Mouse (Mus musculus) ES-E14 (cell line): ENCODE measurements around the gene Smim20. TPM values are rescaled to one million over a fixed set of nuclear protein-coding genes. Genes with fewer than 3 reads are reported as not detected.

ENCODE experiments used
- DNase-seq: peaks from one replicate; pipeline ENCODE4 v3.0.0-alpha.2; 2013; ENCODE audit warnings: low read depth, low spot score
- H3K27ac ChIP-seq: 2 replicates; pipeline ENCODE4 v1.5.1; 2012; ENCODE audit warnings: low read depth, mild to moderate bottlenecking, low read length, moderate library complexity, mixed read lengths; ENCODE audit not compliant: poor library complexity, insufficient read depth, severe bottlenecking
- H3K36me3 ChIP-seq: 2 replicates; pipeline ENCODE4 v1.6.1; 2012; ENCODE audit warnings: mild to moderate bottlenecking, low read length, moderate library complexity, mixed read lengths; ENCODE audit not compliant: control insufficient read depth, poor library complexity, insufficient read depth, severe bottlenecking
- H3K4me1 ChIP-seq, 2 experiments: fragments of 150-350 bp in 1 of 2; sonication (generic) in 1 of 2; 2 replicates each; pipeline ENCODE4 v1.6.1; 2012; ENCODE audit warnings: low read length in 2 of 2, mild to moderate bottlenecking in 1 of 2, mixed read lengths in 1 of 2; ENCODE audit not compliant: control insufficient read depth in 2 of 2, insufficient read depth in 2 of 2, poor library complexity in 1 of 2
- H3K4me3 ChIP-seq, 2 experiments: fragments of 150-350 bp in 1 of 2; sonication (generic) in 1 of 2; 2 replicates each; pipeline ENCODE4 v1.5.1; 2012; ENCODE audit warnings: low read length in 2 of 2, low read depth in 1 of 2, mild to moderate bottlenecking in 1 of 2, mixed read lengths in 1 of 2; ENCODE audit not compliant: insufficient read depth in 1 of 2, poor library complexity in 1 of 2, severe bottlenecking in 1 of 2
- H3K9ac ChIP-seq: 2 replicates; pipeline ENCODE4 v1.6.1; 2012; ENCODE audit warnings: low read depth, mild to moderate bottlenecking, low read length, mixed read lengths; ENCODE audit not compliant: poor library complexity, insufficient read depth, severe bottlenecking
- H3K9me3 ChIP-seq: fragments of 150-350 bp; sonication (generic); 2 replicates; pipeline ENCODE4 v1.6.1; 2012; ENCODE audit warnings: low read depth, mild to moderate bottlenecking, low read length; ENCODE audit not compliant: control insufficient read depth, insufficient read depth
- CHD2 ChIP-seq: IDR thresholded peaks from 2 replicates; pipeline ENCODE4 v1.6.1; 2014; ENCODE audit warnings: mild to moderate bottlenecking, low read depth, low read length, inconsistent platforms
- HCFC1 ChIP-seq: IDR thresholded peaks from 2 replicates; pipeline ENCODE4 v1.6.1; 2012; ENCODE audit warnings: low read length, inconsistent platforms, borderline replicate concordance; ENCODE audit not compliant: insufficient read depth
- MAFK ChIP-seq: IDR thresholded peaks from 2 replicates; pipeline ENCODE4 v1.6.1; 2014; ENCODE audit warnings: mild to moderate bottlenecking, low read depth, low read length, inconsistent platforms; ENCODE audit not compliant: insufficient read depth
- ZC3H11A ChIP-seq: IDR thresholded peaks from 2 replicates; pipeline ENCODE4 v1.6.1; 2012; ENCODE audit warnings: low read depth, mild to moderate bottlenecking, inconsistent platforms, low read length, borderline replicate concordance
- ZNF384 ChIP-seq: IDR thresholded peaks from 2 replicates; pipeline ENCODE4 v1.6.1; 2012; ENCODE audit warnings: low read depth, low read length, inconsistent platforms
- in situ Hi-C, 2 experiments: fragments of 600-800 bp; cut with MboI; formaldehyde crosslinking; loops; one replicate each; pipeline ENCODE4 v1.15.1; 2025; ENCODE audit warnings: low sequenced_read_pairs in 2 of 2, inconsistent platforms in 1 of 2; ENCODE audit not compliant: unreplicated experiment in 2 of 2
- total RNA-seq: library from RNA; depleted of rRNA; stranded (reverse); fragments of 300-350 nt; gene quantifications from 2 replicates; pipeline ENCODE4 v1.2.3, GENCODE M21; 2012

Smim20 gene
- total RNA-seq, 1 experiment, result 36.1 TPM

GRCm38 (mm10) chr5:53276470-53277022 lies 9.7 kb downstream of the Smim20 start:
- H3K9ac ChIP-seq, result no peak overlapping the region
- no peak overlapping the region for H3K4me3 ChIP-seq
- H3K4me1 ChIP-seq, result no peaks in the 10 kb centered on the region
- in situ Hi-C loops, result no loop called here
- no peak for DNase-seq
- H3K9me3 ChIP-seq, result no peaks in the 10 kb centered on the region
- no peak overlapping the region for H3K27ac ChIP-seq
- TF ChIP-seq HCFC1 (no peak), ZC3H11A (no peak), MAFK (no peak), CHD2 (no peak), ZNF384 (no peak)
- H3K36me3 ChIP-seq, result peaks cover 7% of the 10 kb centered on the region; the same call in 1 of the 2 replicates

GRCm38 (mm10) chr5:53277716-53278263 lies 10.9 kb downstream of the Smim20 start:
- no peak for TF ChIP-seq HCFC1
- TF ChIP-seq MAFK, result no peak
- TF ChIP-seq CHD2, result no peak
- H3K36me3 ChIP-seq, result peaks cover 7% of the 10 kb centered on the region; the same call in 1 of the 2 replicates
- H3K4me3 ChIP-seq, result no peak overlapping the region
- H3K9ac ChIP-seq, result no peak overlapping the region
- no peak overlapping the region for H3K27ac ChIP-seq
- in situ Hi-C loops, result no loop called here
- no peaks in the 10 kb centered on the region for H3K9me3 ChIP-seq
- DNase-seq, result no peak
- no peaks in the 10 kb centered on the region for H3K4me1 ChIP-seq

- H3K9me3 ChIP-seq, result no peaks in the 10 kb centered on the region
- in situ Hi-C loops, result no loop called here
- H3K27ac ChIP-seq, result no peak overlapping the region
- no peak overlapping the region for H3K4me3 ChIP-seq
- no peaks in the 10 kb centered on the region for H3K4me1 ChIP-seq
- no peak for DNase-seq
- no peak overlapping the region for H3K9ac ChIP-seq
- no peak for TF ChIP-seq ZNF384
- TF ChIP-seq CHD2, result no peak
- no peak for TF ChIP-seq MAFK
- no peak for TF ChIP-seq HCFC1
- TF ChIP-seq ZC3H11A, result no peak
- H3K36me3 ChIP-seq, result peaks cover 2% of the 10 kb centered on the region; the same call in 1 of the 2 replicates
Measured at GRCm38 (mm10) chr5:53279216-53279813, 12.4 kb downstream of the Smim20 start.

GRCm38 (mm10) chr5:53282487-53282886 lies 15.6 kb downstream of the Smim20 start:
- in situ Hi-C loops, result no loop called here
- TF ChIP-seq CHD2 (no peak), ZNF384 (no peak), HCFC1 (no peak), ZC3H11A (no peak), MAFK (no peak)
- H3K9ac ChIP-seq, result no peak overlapping the region
- H3K4me3 ChIP-seq, result no peak overlapping the region
- no peak overlapping the region for H3K27ac ChIP-seq
- no peak for DNase-seq
- H3K4me1 ChIP-seq, result no peaks in the 10 kb centered on the region
- H3K9me3 ChIP-seq, result no peaks in the 10 kb centered on the region
- no peaks in the 10 kb centered on the region for H3K36me3 ChIP-seq
